Mouse (Mus musculus) lung, adult 2 months (tissue): ENCODE results near the gene Dhx15. TPM values are rescaled to one million over a fixed set of nuclear protein-coding genes. Genes with fewer than 3 reads are reported as not detected.

ENCODE experiments used
- DNase-seq: peaks from one replicate; pipeline ENCODE4 v3.0.0; 2022
- H3K4me1 ChIP-seq: fragments of 200-500 bp; 2 replicates; pipeline ENCODE4 v1.6.1; 2011; ENCODE audit warnings: low read length; ENCODE audit not compliant: control insufficient read depth, insufficient read depth
- H3K4me3 ChIP-seq: fragments of 200-500 bp; replicated peaks from 2 replicates; pipeline ENCODE3; 2011; ENCODE audit warnings: low read depth, mild to moderate bottlenecking, control low read depth, low read length; ENCODE audit errors: extremely low read depth
- CTCF ChIP-seq: fragments of 200-500 bp; IDR thresholded peaks from 2 replicates; pipeline ENCODE4 v1.5.1; 2011; ENCODE audit warnings: mild to moderate bottlenecking, low read length, control low read depth; ENCODE audit not compliant: insufficient read depth
- POLR2A ChIP-seq: fragments of 200-500 bp; IDR thresholded peaks from 2 replicates; pipeline ENCODE4 v1.6.1; 2011; ENCODE audit warnings: low read depth, mild to moderate bottlenecking, control low read depth, low read length, borderline replicate concordance; ENCODE audit errors: extremely low read depth
- WGBS: fragments of 180-500 bp; shearing (Covaris S2); methylation state at CpG from one replicate; pipeline ENCODE4 v1.1.7; 2018; 5-methylcytosine and 5-hydroxymethylcytosine counted together
- polyA plus RNA-seq: library from polyadenylated mRNA; depleted of rRNA; stranded (reverse); fragments of >200 nt; gene quantifications from 2 replicates; pipeline ENCODE4 v1.2.3, GENCODE M21; 2012

The Dhx15 gene
- polyA plus RNA-seq, 1 experiment = 50.8 TPM

DNA sequence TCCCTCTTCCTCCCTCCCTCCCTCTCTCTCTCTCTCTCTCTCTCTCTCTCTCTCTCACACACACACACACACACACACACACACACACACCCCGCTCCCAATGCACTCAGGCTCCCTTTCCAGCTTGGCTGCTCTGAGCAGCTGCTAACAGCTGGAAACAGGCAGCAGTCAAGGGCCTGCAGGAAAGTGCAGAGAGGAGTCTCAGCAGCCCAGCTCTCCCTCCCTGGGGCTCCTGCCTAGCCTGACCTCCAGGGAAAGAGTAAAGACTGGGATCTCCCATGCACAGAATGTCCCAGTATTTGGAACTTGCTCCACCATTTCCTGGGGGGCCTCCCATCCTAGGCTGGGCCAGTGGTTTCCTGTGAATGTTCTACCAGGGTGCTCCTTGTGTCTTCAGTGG is 59.8 kb downstream of the Dhx15 start:
- 69% methylated on average over 1 of the region's 1 CpGs for WGBS
- DNase-seq = no peak
- TF ChIP-seq POLR2A = no peak
- TF ChIP-seq CTCF = no peak
- Histone ChIP-seq H3K4me1 (no peaks in the 10 kb centered on the region), H3K4me3 (no peak overlapping the region)

- H3K4me1 ChIP-seq = no peaks in the 10 kb centered on the region
- DNase-seq = no peak
- no peak overlapping the region for H3K4me3 ChIP-seq
- WGBS = 61% methylated on average over 7 of the region's 7 CpGs
- TF ChIP-seq CTCF (no peak), POLR2A (no peak)
Measured at GRCm38 (mm10) chr5:52126263-52126662, 64.1 kb downstream of the Dhx15 start.

GRCm38 (mm10) chr5:52125854-52126253 is 64.5 kb downstream of the Dhx15 start:
- WGBS = 71% methylated on average over 8 of the region's 8 CpGs
- H3K4me3 ChIP-seq = no peak overlapping the region
- no peak for DNase-seq
- no peak for TF ChIP-seq CTCF
- no peaks in the 10 kb centered on the region for H3K4me1 ChIP-seq

DNA sequence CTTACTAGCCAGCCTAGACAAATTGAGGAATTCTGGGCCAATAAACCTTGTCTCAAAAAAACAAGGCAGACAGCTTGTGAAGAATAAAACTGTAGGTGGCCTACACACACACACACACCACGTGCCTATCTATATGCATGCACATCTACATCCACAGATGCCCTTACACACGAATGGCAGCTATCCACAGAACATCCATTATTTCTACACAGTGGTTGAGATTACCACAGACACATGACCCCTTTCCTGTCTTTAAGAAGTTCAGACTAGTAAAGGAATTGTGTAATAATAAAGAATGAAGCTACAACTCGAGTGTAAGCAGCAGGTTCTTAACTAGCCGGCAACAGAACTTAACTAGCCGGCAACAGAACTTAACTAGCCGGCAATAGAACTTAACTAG is 68.2 kb downstream of the Dhx15 start:
- TF ChIP-seq POLR2A (no peak), CTCF (no peak)
- 78% methylated on average over 6 of the region's 6 CpGs for WGBS
- DNase-seq = no peak
- Histone ChIP-seq H3K4me3 (no peak overlapping the region), H3K4me1 (no peaks in the 10 kb centered on the region)

GRCm38 (mm10) chr5:52119822-52120221 is 70.5 kb downstream of the Dhx15 start:
- 68% methylated on average over 2 of the region's 2 CpGs for WGBS
- DNase-seq = no peak

GRCm38 (mm10) chr5:52119192-52119591 is 71.1 kb downstream of the Dhx15 start:
- no peak overlapping the region for H3K4me3 ChIP-seq
- H3K4me1 ChIP-seq = peaks cover 11% of the 10 kb centered on the region
- WGBS = 81% methylated on average over 2 of the region's 2 CpGs
- no peak for DNase-seq
- TF ChIP-seq POLR2A (no peak), CTCF (no peak)

More at GRCm38 (mm10) chr5:52119822-52120221, 70.5 kb downstream of the Dhx15 start:
- TF ChIP-seq POLR2A = no peak
- TF ChIP-seq CTCF = 0 out of 2 replicates have a peak, but pooled peaks have one; percentile 24
- Histone ChIP-seq H3K4me1 (peaks cover 8% of the 10 kb centered on the region), H3K4me3 (no peak overlapping the region)

GRCm38 (mm10) chr5:52117829-52118228 is 72.5 kb downstream of the Dhx15 start:
- no peak for DNase-seq
- TF ChIP-seq POLR2A (no peak), CTCF (no peak)
- Histone ChIP-seq H3K4me3 (no peak overlapping the region), H3K4me1 (peaks cover 18% of the 10 kb centered on the region)
- 85% methylated on average over 4 of the region's 4 CpGs for WGBS

DNA sequence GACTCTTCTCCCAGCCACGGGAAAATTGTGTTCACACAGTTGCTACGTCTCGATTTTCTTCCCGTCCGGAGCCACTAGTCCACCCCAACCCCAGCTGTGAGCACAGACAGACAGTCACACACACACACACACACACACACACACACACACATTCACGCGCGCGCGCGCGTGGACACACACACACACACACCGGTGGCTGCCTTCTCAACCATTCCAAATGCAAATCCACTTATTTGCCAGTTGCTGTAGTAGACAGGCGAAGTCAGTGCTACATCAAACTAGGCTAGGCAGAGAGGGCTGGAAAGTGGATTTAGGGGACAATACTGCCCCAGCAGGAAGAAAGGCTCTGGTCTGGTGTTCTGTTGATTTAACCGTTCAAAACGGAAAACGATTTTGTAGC is 73.9 kb downstream of the Dhx15 start:
- TF ChIP-seq CTCF = no peak
- TF ChIP-seq POLR2A = no peak
- H3K4me3 ChIP-seq = no peak overlapping the region
- DNase-seq = no peak
- H3K4me1 ChIP-seq = peaks cover 18% of the 10 kb centered on the region
- 3% methylated on average over 17 of the region's 17 CpGs for WGBS

DNA sequence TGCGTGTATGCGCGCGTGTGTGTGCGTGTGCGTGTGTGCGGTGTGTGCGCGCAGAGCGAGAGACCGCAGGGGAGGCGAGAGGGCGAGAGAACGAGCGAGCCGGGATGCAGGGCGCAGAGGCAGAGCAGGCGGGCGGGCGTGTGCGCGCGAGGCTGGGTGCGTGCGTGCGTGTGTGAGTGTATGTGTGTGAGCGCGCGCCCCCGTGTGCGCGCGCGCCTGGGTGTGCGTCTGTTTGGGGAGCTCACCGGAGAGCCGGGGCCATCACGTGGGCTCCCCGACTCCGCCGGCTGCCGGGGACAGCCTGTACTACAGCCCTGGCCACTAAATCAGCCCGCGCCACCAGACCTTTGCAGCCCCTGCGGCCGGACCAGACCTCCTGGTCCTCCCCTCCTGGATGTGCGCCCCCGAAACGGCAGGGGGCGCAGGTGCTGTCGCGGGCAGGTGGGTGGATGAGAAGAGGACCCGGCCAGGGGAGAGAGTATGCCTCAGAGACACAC is 74.4 kb downstream of the Dhx15 start:
- peak overlapping the region; percentile 71 for H3K4me3 ChIP-seq
- H3K4me1 ChIP-seq = peaks cover 18% of the 10 kb centered on the region
- peak; percentile 43 for DNase-seq
- under 1% methylated on average over 50 of the region's 53 CpGs for WGBS
- TF ChIP-seq POLR2A (no peak), CTCF (0 out of 2 replicates have a peak, but pooled peaks have one; percentile 14)

GRCm38 (mm10) chr5:52114751-52115451 is 75.4 kb downstream of the Dhx15 start:
- peak; percentile 11 for DNase-seq
- under 1% methylated on average over 48 of the region's 48 CpGs for WGBS
- H3K4me3 ChIP-seq = peak overlapping the region; percentile 20
- H3K4me1 ChIP-seq = peaks cover 18% of the 10 kb centered on the region
- no peak for TF ChIP-seq CTCF
